Mouse (Mus musculus) CH12.LX (cell line): ENCODE measurements around the gene Acyp1. TPM values are rescaled to one million over a fixed set of nuclear protein-coding genes. Genes with fewer than 3 reads are reported as not detected.
A peak's percentile ranks its signal among the peaks of the same experiment; 100 is the strongest.

Source experiments
- DNase-seq: peaks from one replicate; pipeline ENCODE4 v3.0.0-alpha.2; 2013; ENCODE audit errors: extremely low read depth
- H3K27ac ChIP-seq: 2 replicates; pipeline ENCODE4 v1.5.1; 2012; ENCODE audit warnings: low read depth, mild to moderate bottlenecking, control low read depth, moderate library complexity; ENCODE audit not compliant: insufficient read depth
- H3K27me3 ChIP-seq: replicated peaks from 2 replicates; pipeline ENCODE3; 2012; ENCODE audit warnings: inconsistent platforms
- H3K36me3 ChIP-seq, 2 experiments: replicated peaks in 1 of 2; 2 replicates each; pipeline versions ENCODE3 to v1.6.1; 2012; ENCODE audit warnings: inconsistent platforms in 1 of 2, low read length in 1 of 2, mild to moderate bottlenecking in 1 of 2, mixed read lengths in 1 of 2, moderate library complexity in 1 of 2; ENCODE audit not compliant: control insufficient read depth in 1 of 2, insufficient read depth in 1 of 2
- H3K4me1 ChIP-seq, 2 experiments: 2 replicates each; pipeline ENCODE4 v1.6.1; 2012; ENCODE audit warnings: inconsistent platforms in 1 of 2, moderate library complexity in 1 of 2; ENCODE audit not compliant: insufficient read depth in 2 of 2, control insufficient read depth in 1 of 2
- H3K4me2 ChIP-seq: 2 replicates; pipeline ENCODE4 v1.6.1; 2012; ENCODE audit warnings: low read depth, mild to moderate bottlenecking, control low read depth; ENCODE audit not compliant: poor library complexity, insufficient read depth, severe bottlenecking
- H3K4me3 ChIP-seq, 3 experiments: fragments of 150-350 bp in 1 of 3; sonication (generic) in 1 of 3; replicated peaks in 1 of 3; 2 replicates each; pipeline versions ENCODE3 to v1.5.1; 2011 to 2012; ENCODE audit warnings: low read depth in 2 of 3, low read length in 2 of 3, mild to moderate bottlenecking in 2 of 3, moderate library complexity in 2 of 3, control low read depth in 1 of 3, improper control_type of control experiment in 1 of 3, inconsistent platforms in 1 of 3, mixed read lengths in 1 of 3; ENCODE audit not compliant: poor library complexity in 1 of 3
- H3K79me2 ChIP-seq: replicated peaks from 2 replicates; pipeline ENCODE4 v1.6.1; 2012; ENCODE audit warnings: mild to moderate bottlenecking, moderate library complexity; ENCODE audit not compliant: control insufficient read depth, poor library complexity, insufficient read depth, severe bottlenecking; ENCODE audit errors: extremely low read depth
- H3K9ac ChIP-seq: 2 replicates; pipeline ENCODE4 v1.6.1; 2012; ENCODE audit warnings: low read depth, mild to moderate bottlenecking, control low read depth, moderate library complexity; ENCODE audit not compliant: insufficient read depth
- H3K9me3 ChIP-seq: replicated peaks from 2 replicates; pipeline ENCODE3; 2012; ENCODE audit warnings: low read length, inconsistent platforms, mixed read lengths
- BHLHE40 ChIP-seq: IDR thresholded peaks from 2 replicates; pipeline ENCODE4 v1.6.1; 2011; ENCODE audit warnings: mild to moderate bottlenecking, low read depth, low read length, improper control_type of control experiment
- CHD1 ChIP-seq: IDR thresholded peaks from 2 replicates; pipeline ENCODE4 v1.6.1; 2012; ENCODE audit warnings: low read depth, low read length, improper control_type of control experiment, inconsistent platforms
- CTCF ChIP-seq, 2 experiments: IDR thresholded peaks in 1 of 2; conservative IDR thresholded peaks in 1 of 2; 2 replicates each; pipeline ENCODE4 v1.5.1; 2011 to 2012; ENCODE audit warnings: low read depth in 2 of 2, low read length in 2 of 2, improper control_type of control experiment in 1 of 2, inconsistent platforms in 1 of 2, mild to moderate bottlenecking in 1 of 2, moderate library complexity in 1 of 2
- EP300 ChIP-seq: IDR thresholded peaks from 2 replicates; pipeline ENCODE4 v1.6.1; 2011; ENCODE audit warnings: low read length, improper control_type of control experiment
- JUN ChIP-seq: IDR thresholded peaks from 2 replicates; pipeline ENCODE4 v1.6.1; 2011; ENCODE audit warnings: low read depth, mild to moderate bottlenecking, low read length, improper control_type of control experiment, moderate library complexity; ENCODE audit not compliant: insufficient read depth
- MAZ ChIP-seq: IDR thresholded peaks from 2 replicates; pipeline ENCODE4 v1.6.1; 2012; ENCODE audit warnings: low read depth, mild to moderate bottlenecking, inconsistent platforms, low read length, improper control_type of control experiment, moderate library complexity
- MXI1 ChIP-seq: IDR thresholded peaks from 2 replicates; pipeline ENCODE4 v1.6.1; 2011; ENCODE audit warnings: mild to moderate bottlenecking, low read depth, low read length, improper control_type of control experiment
- MYC ChIP-seq: IDR thresholded peaks from 2 replicates; pipeline ENCODE4 v1.6.1; 2011; ENCODE audit warnings: low read depth, mild to moderate bottlenecking, improper control_type of control experiment, low read length
- NELFE ChIP-seq: IDR thresholded peaks from 2 replicates; pipeline ENCODE4 v1.6.1; 2011; ENCODE audit warnings: low read depth, low read length, improper control_type of control experiment
- POLR2A ChIP-seq: IDR thresholded peaks from 2 replicates; pipeline ENCODE4 v1.6.1; 2011; ENCODE audit warnings: low read depth, mild to moderate bottlenecking, improper control_type of control experiment, low read length
- RAD21 ChIP-seq: IDR thresholded peaks from 2 replicates; pipeline ENCODE4 v1.6.1; 2011; ENCODE audit warnings: low read depth, mild to moderate bottlenecking, low read length, improper control_type of control experiment, moderate library complexity
- RCOR1 ChIP-seq: conservative IDR thresholded peaks from 2 replicates; pipeline ENCODE4 v1.6.1; 2012; ENCODE audit warnings: low read depth, mild to moderate bottlenecking, inconsistent platforms, low read length, improper control_type of control experiment
- SMC3 ChIP-seq: IDR thresholded peaks from 2 replicates; pipeline ENCODE4 v1.6.1; 2011; ENCODE audit warnings: low read depth, low read length, improper control_type of control experiment
- TCF12 ChIP-seq: IDR thresholded peaks from 2 replicates; pipeline ENCODE4 v1.6.1; 2014; ENCODE audit warnings: low read depth, mild to moderate bottlenecking, inconsistent platforms, low read length, improper control_type of control experiment
- UBTF ChIP-seq: IDR thresholded peaks from 2 replicates; pipeline ENCODE4 v1.6.1; 2012; ENCODE audit warnings: low read depth, mild to moderate bottlenecking, inconsistent platforms, low read length, improper control_type of control experiment, moderate library complexity
- USF1 ChIP-seq: IDR thresholded peaks from 2 replicates; pipeline ENCODE4 v1.6.1; 2014; ENCODE audit warnings: low read depth, mild to moderate bottlenecking, inconsistent platforms, low read length, improper control_type of control experiment
- USF2 ChIP-seq: conservative IDR thresholded peaks from 2 replicates; pipeline ENCODE4 v1.6.1; 2011; ENCODE audit warnings: low read depth, low read length, improper control_type of control experiment
- ZC3H11A ChIP-seq: IDR thresholded peaks from 2 replicates; pipeline ENCODE4 v1.6.1; 2012; ENCODE audit warnings: low read depth, mild to moderate bottlenecking, inconsistent platforms, low read length, improper control_type of control experiment
- ZNF384 ChIP-seq: IDR thresholded peaks from 2 replicates; pipeline ENCODE4 v1.6.1; 2012; ENCODE audit warnings: low read depth, low read length, improper control_type of control experiment, inconsistent platforms
- dilution Hi-C: fragments of 300-500 bp; cut with MboI; formaldehyde crosslinking; loops from 2 replicates; pipeline ENCODE4 v1.14.3; 2020; ENCODE audit warnings: low sequenced_read_pairs; ENCODE audit not compliant: extremely low pct_unique_long_range_greater_than_20kb, extremely low pct_ligation_motif_present
- in situ Hi-C: fragments of 300-500 bp; cut with MboI; formaldehyde crosslinking; loops from 3 replicates; pipeline ENCODE4 v1.14.3; 2019; ENCODE audit warnings: low sequenced_read_pairs, low pct_ligation_motif_present, low pct_unique_long_range_greater_than_20kb, mixed read lengths
- polyA plus RNA-seq: library from polyadenylated mRNA; unstranded; fragments of >175 nt; gene quantifications from 2 replicates; pipeline ENCODE4 v1.2.1, GENCODE M21; 2012; ENCODE audit warnings: low read depth; ENCODE audit not compliant: insufficient read length
- total RNA-seq, 2 experiments: library from RNA; depleted of rRNA; stranded (reverse); fragments of 300-350 nt in 1 of 2; fragments of >200 nt in 1 of 2; gene quantifications; 2 replicates each; pipeline ENCODE4 v1.2.3; 2012 to 2014

Gene Acyp1
- total and polyA plus RNA-seq, 3 experiments: 15.3 to 37.2 (median 27.5) TPM

GRCm38 (mm10) chr12:85256074-85256751 lies 32.0 kb downstream of the Acyp1 start:
- in situ Hi-C loops (no loop called here), dilution Hi-C loops (no loop called here)
- H3K27me3 ChIP-seq: no peaks in the 10 kb centered on the region
- H3K4me3 ChIP-seq: no peak overlapping the region
- H3K27ac ChIP-seq: peak overlapping the region; percentile 19; the same call in 1 of the 2 replicates
- H3K4me1 ChIP-seq: peaks cover 10 to 17% of the 10 kb centered on the region in 2 experiments
- DNase-seq: no peak
- H3K9ac ChIP-seq: no peak overlapping the region
- TF ChIP-seq POLR2A: no peak
- no peak for TF ChIP-seq JUN
- TF ChIP-seq USF1: no peak
- no peak for TF ChIP-seq MAZ
- no peak for TF ChIP-seq CTCF (conservative IDR thresholded peaks at IDR 0.05 in 1 of 2, IDR thresholded peaks at IDR 0.05 in 1 of 2; ENCODE audit: low read depth in 2 of 2, low read length in 2 of 2)
- no peaks in the 10 kb centered on the region for H3K9me3 ChIP-seq
- no peak overlapping the region for H3K4me2 ChIP-seq
- no peaks in the 10 kb centered on the region for H3K79me2 ChIP-seq
- peaks cover 20 to 47% of the 10 kb centered on the region in 2 experiments for H3K36me3 ChIP-seq

DNA sequence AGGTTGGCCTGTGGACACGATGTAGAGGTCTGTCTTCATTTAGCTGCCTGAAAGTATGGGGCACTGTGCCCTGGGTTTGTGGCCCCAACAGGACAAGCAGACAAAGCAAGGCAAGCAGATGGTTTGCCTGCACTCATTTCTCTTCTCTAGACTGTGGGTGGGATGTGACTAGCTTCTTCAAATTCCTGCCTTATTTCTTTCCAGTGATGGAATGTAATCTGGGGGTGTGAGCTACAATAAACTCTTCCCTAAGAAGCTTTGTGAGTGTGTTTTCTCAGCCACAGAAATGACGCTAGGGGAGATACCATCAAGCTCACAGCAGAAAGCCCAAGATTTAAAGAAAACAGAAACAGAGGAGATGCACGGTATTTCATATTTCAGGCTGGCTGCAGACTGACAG lies 36.2 kb downstream of the Acyp1 start:
- Histone ChIP-seq H3K9ac (no peak overlapping the region), H3K36me3 (peaks cover 4 to 48% of the 10 kb centered on the region in 2 experiments), H3K4me1 (peaks cover 7 to 10% of the 10 kb centered on the region in 2 experiments; a peak in 3 of 4 replicates), H3K4me3 (no peak overlapping the region), H3K4me2 (no peak overlapping the region), H3K79me2 (no peaks in the 10 kb centered on the region), H3K27ac (no peak overlapping the region), H3K9me3 (peaks cover 8% of the 10 kb centered on the region), H3K27me3 (no peaks in the 10 kb centered on the region)
- in situ Hi-C loops: no loop called here
- dilution Hi-C loops: no loop called here
- TF ChIP-seq NELFE: no peak
- TF ChIP-seq RCOR1: no peak
- no peak for TF ChIP-seq MYC
- TF ChIP-seq SMC3: no peak
- TF ChIP-seq RAD21: no peak
- TF ChIP-seq CHD1: no peak
- no peak for DNase-seq

DNA sequence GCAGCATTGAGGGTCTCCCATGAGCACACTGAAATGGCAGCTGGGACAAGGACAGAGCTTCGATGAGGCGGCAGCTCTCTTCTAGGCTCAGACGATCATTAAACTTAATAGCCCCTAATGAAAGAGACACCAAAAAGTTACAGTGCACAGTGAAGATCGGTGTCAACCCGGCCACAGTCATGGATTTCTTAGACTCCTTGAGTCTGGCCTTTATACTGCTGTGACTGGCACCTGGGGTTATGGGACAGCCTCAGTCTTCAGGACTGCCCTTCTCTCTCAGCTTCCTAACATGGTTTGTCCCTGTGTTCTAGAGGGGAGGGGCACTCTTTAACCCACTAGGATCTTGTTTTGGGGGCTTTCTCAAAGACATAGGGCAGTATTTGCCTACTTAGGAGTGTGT lies 50.7 kb downstream of the Acyp1 start:
- dilution Hi-C loops: no loop called here
- Histone ChIP-seq H3K9me3 (no peaks in the 10 kb centered on the region), H3K27ac (no peak overlapping the region), H3K4me2 (no peak overlapping the region), H3K79me2 (no peaks in the 10 kb centered on the region), H3K4me3 (no peak overlapping the region), H3K27me3 (no peaks in the 10 kb centered on the region), H3K9ac (no peak overlapping the region)
- no peak for DNase-seq
- TF ChIP-seq ZC3H11A (no peak), MXI1 (no peak), USF2 (no peak), BHLHE40 (no peak), TCF12 (no peak), ZNF384 (no peak), EP300 (no peak), UBTF (no peak)
- TF ChIP-seq, all 38 proteins: peak for 0
- in situ Hi-C loops: no loop called here
- H3K36me3 ChIP-seq: peaks cover 11 to 69% of the 10 kb centered on the region in 2 experiments
- peaks cover 0 to 8% of the 10 kb centered on the region in 2 experiments; a peak in 2 of 4 replicates for H3K4me1 ChIP-seq
